Mouse (Mus musculus): ENCODE results near the gene Hdgfl3.
A peak's percentile ranks its signal among the peaks of the same experiment; 100 is the strongest.

The Hdgfl3 gene

DNA sequence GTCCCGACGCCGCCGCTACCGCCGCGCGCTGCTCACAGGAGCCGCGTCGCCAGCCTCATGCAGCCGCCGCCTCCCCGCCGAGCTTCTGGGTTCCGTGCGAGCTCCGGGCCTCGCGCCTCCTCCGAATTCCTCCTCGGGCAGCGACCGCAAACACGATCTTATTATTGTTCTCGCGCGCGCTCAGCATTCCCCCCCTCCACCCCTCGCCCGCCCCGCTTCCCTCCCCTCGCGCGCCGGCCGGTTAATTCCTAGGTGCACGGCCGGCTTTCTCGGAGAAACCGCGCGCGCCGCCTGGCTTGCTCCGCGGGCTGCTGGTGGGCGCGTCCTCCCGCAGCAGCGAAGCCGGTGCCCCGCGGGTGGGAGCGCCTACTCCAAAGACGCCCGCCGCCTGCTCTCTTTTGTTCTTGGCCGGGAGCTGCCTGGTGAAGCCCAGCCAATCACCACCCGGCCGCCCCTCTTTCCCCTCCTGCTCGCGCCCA, at the start of gene Hdgfl3:
Gene Hdgfl3, minus strand, starts transcription at position 207 of the 479 bp plus-strand sequence.
- DNase-seq (ENCODE audit: low spot score in 2 of 2) = peak in 1 of 2 experiments; percentile 5

DNA sequence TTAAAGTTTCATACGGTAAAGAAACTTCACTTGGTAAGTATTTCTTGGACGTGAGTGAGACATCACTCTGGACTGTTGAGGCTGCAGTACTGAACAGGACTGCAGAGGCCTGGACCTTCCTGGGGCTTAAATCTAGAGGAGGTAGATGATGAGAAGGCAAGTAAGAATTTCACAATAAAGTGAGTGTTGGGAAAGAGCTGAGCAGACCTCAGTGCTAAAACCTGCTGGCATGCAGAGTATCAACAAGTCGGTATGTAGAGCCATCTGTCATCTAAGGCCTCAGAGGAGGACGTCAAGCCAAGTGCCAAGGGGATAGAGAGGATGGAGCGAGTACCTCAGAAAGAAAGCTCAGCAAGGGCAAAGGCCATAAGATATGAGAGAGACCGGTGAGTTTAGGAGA, 49.4 kb upstream of the Hdgfl3 start:
- no peak for DNase-seq (ENCODE audit: low spot score in 2 of 2)

DNA sequence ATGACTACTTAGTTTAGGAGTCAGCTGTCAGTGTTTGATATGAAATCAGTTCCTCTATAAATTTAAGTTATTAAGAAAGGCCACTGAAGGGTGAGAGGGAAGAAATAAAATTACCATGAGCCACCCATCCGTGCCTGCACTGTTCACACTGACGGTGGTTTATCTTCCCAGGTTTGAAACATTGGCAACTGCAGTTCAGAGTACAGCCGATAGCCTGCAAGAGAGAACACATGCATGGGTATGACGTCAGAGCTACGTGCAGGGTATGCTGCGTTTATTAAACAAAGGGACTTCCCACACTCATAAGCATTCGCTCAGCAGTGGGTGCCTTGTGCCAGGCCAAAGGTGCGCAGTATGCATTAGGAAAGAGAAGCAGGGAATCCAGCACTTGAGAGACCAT, 44.0 kb upstream of the Hdgfl3 start:
- DNase-seq (ENCODE audit: low spot score in 2 of 2) = no peak

DNA sequence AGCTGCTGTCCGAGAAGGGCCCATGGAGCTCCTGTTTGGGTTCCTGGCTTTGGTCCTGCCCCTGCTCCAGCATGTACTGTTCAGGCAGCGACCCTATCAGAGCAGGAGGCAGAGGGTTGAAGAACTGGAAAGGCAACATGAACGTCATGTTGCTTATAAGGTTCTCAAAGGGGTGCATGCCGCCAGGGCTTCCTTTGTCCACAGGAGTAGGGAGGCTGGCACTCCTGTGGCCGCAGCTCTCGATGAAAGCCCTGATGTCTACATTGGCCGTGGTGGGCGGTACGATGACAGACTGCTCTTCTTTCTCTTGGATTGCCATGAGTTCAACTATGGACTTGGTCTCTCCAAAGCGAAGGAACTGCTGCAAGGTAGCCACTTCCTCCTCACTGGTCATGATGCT, 40.3 kb upstream of the Hdgfl3 start:
- DNase-seq (ENCODE audit: low spot score in 2 of 2) = no peak

DNA sequence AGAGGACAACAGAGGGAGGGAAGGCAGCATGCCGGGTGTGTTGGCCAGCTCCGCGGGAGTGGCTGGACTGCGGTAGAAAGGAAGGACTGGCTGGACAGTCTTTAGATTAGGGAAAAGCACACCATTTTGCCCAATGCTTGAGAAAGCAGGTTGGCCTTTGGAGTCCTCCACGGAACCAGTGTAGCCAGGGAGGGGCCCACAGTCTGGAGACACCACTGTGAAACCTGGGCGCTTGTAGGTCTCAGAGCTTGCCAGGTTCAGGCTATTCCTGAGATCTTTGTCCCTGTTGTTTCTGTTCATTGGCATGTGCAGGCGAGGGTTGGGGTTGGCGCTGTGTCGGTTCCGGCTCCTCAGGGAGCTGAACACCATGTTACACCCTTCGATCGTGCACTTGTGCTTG, 39.7 kb upstream of the Hdgfl3 start:
- no peak for DNase-seq (ENCODE audit: low spot score in 2 of 2)

DNA sequence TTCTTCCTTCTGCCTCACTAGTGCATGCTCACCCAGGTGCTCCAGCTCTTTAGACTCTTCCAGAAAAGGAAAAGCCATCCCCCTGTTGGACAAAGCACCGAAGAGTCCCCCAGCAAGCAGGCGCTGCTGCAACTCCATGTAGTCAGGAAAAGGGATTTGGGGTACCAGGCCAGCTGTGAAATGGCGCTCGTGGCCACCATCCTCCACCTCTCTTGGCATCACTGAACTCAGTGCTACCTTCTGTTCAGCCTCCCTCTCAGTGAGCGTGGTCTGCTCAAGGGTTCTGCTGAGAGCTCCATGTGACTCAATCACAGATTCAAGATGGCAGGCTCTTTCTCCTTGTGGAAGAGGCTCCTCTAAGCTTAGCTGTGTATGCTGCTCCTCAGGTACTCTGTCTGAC, 39.1 kb upstream of the Hdgfl3 start:
- no peak for DNase-seq (ENCODE audit: low spot score in 2 of 2)

DNA sequence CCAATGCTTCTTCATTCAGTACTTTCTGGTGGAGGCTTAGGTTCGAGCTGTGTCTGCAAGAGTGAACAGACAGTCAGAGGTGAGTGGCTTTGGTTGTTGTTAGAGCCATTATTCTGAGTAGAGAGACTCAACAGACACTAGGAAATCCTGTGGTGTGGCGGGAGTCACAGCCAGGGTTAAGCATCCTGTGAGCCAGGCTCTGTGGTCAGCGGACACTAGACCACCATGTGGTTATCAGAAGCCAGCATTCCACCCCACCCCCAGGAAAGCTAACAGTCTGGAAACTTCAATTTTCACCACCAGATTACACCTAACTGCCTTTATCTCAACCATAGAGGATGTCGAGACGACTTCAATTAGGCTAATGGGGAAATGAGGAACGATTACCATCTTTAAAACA, 34.7 kb upstream of the Hdgfl3 start:
- no peak for DNase-seq (ENCODE audit: low spot score in 2 of 2)

DNA sequence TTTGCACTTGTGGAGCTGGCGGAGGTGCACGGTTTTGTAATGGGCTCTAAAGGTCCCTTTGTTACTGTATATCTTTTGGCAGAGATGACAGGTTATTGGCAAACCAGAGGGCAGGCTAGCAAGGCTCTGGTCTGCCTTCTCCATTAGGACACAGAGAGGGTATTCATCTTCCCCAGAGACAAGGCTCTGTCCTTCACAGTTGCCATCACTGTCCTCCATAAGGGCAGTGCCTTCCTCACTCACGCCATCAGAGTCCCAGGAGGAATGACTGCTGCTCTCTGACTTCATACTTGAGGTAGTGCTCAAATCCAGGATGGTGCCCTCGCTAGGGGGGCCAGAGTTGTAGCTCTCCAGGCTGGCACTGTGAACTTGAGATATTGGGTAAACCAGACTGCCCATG, 34.2 kb upstream of the Hdgfl3 start:
- DNase-seq (ENCODE audit: low spot score in 2 of 2) = no peak

DNA sequence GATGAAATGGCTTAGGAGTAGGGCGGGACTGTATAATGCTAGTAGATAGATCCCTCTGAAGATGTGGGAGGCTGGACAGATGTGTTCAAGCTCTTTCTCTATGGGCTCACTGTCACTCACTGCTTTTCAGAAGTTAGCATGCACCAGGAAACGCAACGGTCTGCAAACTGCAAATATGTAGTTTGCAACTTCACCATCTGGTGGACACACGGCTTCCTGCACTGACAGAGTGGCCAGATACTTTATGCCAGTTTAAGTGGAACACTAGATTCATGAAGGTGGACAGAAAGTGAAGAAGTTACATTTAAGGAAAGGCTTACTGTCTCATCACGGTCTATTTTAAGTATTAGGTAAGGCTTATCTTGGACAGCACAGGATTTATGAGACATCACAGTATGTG, 31.9 kb upstream of the Hdgfl3 start:
- DNase-seq (ENCODE audit: low spot score in 2 of 2) = no peak

DNA sequence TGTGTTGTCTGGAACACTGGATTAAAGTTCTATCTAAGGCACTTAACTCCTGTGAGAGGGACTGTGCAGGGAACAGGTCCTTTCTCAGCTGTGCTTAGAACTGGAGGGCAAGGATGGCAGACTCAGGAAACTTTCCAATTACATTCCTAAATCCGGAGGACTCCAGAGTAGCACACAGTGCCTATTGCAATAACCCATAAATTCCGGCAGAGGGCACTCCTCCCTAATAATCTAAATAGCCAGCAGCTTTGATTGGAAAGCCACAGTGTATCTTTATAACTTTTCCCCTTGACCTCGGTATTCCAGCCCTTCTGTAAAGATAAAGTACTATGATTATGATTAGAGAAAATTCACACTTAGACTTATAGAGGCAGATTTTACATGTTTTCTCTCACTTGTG, 25.4 kb upstream of the Hdgfl3 start:
- no peak for DNase-seq (ENCODE audit: low spot score in 2 of 2)

DNA sequence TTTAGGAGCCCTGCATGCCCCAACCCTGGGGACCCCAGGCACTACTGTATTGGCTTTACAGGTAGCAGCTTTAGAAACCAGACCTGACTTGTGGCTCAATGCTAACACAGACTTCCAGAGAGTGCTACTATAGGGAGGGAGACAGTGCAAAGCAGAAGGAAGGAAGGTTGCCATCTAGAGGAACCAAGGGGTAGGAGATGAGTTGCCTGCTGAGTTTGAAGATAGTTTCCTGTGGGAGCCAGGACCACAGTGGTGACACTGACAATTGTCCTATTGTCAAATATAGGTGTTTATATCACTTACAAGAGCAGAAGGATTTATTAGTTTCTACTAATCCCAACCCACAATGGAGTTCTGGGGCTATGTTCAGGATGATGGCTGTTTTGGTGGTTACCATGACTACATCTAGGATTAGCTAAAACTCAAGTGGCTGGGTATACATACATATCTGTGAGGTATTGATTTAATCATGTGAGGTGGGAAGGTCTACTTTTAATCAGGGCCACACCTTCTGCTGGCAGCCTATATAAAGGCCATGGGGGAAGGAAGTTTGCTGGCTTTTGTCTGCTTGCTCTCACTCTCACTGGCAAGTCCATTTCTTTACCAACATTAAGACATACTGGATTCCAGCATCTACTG, 20.1 kb upstream of the Hdgfl3 start:
- no peak for DNase-seq (ENCODE audit: low spot score in 2 of 2)

DNA sequence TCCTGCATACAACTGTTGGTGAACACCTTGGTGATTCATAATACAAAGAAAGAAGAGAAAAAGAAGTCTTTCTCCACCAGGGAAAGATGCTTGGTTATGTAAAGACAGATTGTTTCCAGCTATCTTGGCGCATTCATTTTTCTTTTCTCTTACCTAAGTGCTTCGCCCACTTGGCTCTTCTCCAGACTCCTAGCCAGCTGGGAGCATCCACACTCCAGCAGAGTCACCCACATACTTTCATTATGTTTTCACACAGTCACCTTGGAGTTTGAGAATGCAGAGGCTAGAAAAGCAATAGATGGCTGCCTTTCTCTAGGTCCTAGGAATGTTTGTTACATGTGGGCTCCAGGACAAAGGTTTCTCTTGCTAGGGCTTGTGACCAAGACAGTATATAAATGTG, 16.2 kb upstream of the Hdgfl3 start:
- DNase-seq (ENCODE audit: low spot score in 2 of 2) = no peak

DNA sequence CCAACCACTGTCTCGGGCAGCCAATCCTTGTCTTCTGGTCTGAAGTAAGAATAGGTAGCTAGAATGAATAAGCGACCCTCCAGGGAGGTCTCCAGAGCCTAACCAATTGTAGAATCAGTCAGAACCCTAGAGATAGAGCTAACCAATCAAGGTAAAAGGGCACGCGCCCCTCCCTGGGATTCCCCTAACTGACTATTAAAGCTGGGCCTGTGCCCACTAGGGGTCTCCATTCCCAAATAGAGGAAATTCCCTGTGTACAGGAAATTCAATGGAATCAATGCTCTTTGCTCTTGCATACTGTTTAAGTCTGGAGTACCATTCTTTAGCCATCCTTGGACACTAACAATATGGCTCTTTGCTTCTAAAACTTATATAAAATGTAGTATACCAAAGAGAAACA, 11.1 kb upstream of the Hdgfl3 start:
- DNase-seq (ENCODE audit: low spot score in 2 of 2) = no peak

DNA sequence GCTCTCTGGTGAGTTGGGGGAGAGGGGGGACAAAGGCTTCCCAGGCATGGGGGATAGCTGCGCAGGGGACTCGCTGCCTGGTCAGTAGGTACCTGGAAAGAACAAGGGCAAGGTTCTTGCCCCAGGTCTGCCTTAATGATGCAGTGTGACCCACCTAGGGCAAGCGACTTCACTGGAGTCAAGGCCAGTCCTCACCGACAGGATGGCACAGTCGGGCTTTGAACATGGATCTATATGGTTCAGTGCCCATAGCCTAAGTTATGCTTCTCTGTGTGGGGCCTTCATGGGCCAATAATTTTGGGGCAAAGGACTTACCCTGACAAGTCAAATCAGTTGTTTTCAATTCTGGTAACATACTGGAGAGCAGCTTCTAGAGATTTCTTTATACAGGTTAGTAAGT, 533 bp upstream of the Hdgfl3 start:
- DNase-seq (ENCODE audit: low spot score in 2 of 2) = no peak

DNA sequence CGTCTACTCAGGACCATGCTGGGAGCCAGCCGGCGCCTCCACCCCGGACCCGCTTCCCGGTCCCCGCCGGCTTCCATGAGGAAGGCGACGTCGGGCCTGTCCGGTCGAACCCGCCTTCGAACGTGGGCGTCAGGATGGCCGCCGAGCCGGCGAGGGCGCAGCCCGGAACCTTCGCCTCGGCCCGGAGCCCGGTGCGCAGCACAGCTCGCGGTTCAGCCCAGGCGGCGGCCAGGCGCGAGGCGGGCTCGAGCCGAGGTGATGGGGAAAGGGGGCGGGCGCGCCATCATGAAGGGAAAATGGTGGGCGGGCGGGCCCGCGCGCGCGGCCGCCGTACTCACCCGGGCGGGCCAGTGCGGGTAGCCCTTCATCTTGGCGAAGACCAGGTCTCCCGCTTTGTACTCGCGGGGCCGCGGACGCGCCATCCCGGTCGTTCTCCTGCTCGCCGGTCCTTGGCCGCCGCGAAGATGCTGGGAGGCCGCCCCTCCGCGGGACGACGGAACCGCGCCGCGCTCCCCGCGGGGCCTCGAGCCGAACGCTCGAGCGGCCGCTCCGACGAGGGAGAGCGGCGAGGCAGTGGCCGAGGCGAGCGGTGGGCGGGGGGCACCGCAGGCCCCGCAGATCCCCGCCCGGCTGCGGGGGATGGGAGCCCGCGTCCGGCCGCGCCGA, 539 bp downstream of the Hdgfl3 start:
- peak in 1 of 2 experiments; percentile 2 for DNase-seq (ENCODE audit: low spot score in 2 of 2)

DNA sequence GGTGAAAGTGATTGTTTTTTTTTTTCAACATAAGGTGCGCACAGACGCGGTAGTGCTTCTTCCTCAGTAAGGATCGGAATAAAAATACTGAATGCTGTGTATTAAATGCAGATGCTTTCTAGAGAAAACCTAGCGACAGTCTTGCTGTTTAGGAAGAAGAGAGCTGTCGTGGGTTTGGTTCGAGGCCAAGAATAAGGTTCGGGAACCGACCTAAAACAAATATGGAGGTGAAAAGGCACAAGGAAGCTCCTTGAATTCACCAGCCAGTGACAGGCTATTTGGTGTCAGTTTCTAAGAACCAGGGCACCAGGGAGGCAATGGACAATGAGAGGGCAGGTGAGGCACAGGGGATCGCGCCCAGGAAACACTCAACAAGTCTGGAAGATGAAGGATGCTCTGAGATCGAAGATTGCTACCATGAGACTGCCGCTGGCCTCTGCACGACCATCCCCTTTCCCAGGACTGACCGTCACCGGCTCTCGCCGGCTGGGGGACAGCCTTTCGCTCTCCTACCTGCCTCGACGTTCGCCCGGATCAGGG, 1.1 kb downstream of the Hdgfl3 start:
- DNase-seq (ENCODE audit: low spot score in 2 of 2) = no peak

DNA sequence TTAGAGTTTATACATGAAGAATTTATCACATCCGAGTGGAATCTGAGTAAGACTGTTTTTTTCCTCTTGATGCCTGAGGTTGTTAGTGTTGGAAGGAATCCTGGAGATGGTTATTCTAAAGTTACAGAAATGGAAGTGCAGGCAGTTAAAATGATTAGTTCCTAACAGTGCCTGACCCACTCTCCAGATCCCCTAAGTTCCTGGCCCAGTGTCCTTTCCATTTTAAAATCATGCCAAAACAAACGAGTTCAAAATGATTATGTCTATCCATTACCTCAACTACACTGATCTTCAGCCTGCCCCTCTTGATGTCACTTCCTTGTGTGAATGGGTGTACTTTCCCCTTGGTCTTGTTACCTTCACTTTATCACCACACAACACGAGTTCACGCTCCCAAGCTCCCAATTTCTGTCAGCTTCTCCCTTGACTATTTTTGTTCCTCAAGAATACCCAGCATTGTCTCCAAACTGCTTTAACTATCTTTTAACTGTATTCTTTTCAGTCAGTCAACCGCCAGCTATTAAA, 1.7 kb downstream of the Hdgfl3 start:
- DNase-seq (ENCODE audit: low spot score in 2 of 2) = no peak

DNA sequence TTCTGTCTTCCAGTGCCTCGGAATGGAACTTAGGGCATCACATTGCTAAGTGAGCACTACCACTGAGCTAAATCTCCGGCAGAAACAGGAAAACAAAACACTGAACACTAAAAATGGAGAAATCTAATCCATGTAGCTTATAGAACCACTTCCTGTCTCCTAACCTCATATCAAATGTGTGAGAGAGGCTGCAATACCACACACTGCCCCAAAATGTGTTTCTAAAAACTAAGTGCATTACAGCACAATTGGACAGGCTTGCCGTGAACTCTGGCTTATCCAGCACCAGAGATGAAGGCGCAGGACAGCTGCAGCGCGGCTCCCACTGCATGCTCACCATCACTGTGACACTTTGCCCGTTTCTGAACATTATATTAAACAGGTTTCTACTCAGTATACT, 5.3 kb downstream of the Hdgfl3 start:
- no peak for DNase-seq (ENCODE audit: low spot score in 2 of 2)

DNA sequence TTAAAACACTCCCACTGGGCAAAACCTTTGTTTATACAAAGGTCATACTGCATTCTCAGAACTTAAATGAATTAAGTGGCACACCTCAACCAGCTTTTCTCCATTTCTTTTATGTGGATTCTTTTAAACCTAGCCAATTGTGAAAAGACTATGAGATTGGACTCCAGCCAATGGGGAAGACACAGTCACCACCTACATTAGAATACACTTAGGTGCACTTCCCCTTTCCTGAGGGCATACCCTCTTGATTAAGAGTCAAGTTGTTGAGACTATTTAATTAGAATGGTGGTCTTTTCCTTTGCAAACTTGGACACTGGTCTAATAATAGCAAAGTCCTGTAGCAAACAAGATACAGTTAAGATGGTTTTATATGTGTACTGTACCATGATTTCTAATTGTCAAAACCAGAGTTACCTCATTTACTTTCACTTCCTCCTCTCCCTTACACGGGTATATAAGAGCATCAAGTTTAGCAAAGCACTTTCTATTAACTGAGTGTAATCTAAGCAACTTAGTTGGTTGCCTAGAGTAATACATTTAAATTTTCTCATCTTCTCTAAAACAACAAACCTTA, 12.8 kb downstream of the Hdgfl3 start:
- no peak for DNase-seq (ENCODE audit: low spot score in 2 of 2)

DNA sequence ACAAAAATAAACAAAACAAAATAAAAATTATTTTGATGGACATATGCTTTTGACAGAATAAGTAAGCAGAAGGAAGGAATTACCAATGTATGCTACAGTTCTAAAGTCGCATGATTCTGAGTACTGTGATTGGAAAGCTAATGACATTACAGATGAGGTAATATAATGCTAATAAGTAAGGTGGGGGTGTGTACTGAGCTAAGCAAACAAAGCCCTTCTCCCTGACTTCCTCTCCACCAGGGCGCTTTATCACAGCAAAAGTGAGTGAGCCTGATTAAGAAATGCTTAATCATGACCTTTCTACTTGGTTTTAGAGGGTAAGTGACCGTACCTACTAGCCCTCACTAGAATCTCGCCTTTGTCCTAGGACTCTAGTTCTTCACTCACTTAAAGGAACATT, 14.0 kb downstream of the Hdgfl3 start:
- no peak for DNase-seq (ENCODE audit: low spot score in 2 of 2)

DNA sequence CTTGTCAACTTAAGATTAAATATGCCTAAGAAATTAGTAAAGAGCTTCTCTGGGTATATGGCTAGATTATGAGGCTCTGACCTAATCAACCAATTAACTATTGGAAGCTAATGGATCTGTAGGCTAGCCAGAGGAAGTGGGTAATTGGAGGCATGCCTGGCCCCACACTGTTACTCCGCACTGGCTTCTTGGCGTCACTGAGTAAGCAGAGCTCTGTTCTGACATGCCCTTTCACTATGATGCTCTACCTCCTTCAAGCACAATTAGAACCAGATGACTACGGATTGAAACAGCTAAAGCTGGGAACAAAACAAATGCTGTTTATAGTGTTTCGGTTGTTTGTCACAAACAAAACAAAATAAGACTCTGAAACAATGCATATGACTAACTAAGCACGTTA, 16.0 kb downstream of the Hdgfl3 start:
- no peak for DNase-seq (ENCODE audit: low spot score in 2 of 2)

DNA sequence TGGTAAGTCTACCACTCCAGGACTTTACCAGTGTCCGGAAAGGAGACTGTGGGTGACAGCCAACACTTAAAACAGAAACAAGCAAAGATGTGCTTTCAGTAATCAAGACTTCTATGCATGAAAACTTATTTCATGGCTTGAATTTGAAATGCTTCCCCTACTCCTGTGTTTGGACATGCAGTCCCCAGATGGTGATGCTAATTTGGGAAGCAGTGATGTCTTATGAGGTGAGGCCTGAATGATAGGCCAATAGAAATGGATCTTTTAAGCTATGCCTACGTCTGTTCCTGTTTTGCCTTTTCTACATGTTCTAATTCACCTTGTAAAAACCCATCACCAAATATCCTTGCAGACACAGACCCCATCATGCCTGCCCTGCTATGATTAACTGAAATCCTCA, 29.3 kb downstream of the Hdgfl3 start:
- DNase-seq (ENCODE audit: low spot score in 2 of 2) = no peak

DNA sequence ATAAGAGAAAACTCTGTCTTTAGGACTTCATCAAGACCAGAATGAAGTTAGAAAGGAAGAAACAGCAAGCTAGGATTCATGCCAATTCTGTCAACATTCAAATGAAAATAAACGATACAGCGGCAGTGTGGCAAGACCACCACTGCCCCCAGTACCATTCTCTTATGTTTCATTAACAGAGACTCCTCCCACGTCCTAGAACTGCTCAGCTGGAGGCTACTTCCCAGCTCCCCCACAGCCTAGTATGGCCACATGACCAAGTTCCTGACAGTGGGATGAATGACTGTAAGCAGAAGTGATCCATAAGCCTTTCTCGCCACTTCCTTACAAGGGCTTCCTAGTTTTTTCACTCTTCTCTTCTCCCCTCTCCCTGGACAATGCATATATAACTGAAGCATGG, 30.2 kb downstream of the Hdgfl3 start:
- DNase-seq (ENCODE audit: low spot score in 2 of 2) = no peak
